Mouse (Mus musculus): ENCODE results near the gene Otud1. TPM values are rescaled to one million over a fixed set of nuclear protein-coding genes. Genes with fewer than 3 reads are reported as not detected.
A peak's percentile ranks its signal among the peaks of the same experiment; 100 is the strongest.

The Otud1 gene
- total RNA-seq, 2 experiments from 2014 or later, result 27.4 to 27.8 TPM

DNA sequence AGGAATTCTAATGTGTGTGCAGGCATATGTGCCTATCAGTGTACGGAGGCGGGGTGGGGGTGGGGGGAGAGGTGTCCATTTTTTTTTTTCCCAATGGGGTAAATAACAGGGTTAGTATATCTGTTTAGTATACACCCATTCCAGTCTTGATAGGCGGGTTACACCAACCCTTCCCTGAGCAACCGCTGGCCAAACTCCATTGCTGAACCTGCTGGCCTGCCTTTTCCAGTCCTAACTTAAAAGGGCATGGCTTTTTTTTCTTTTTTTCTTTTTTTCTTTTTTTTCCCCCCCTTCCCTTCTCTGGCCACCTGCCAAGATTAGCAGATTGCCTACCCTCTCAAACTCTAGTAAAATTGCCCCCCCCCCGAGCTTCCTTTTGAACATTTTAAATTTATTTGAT is 1.1 kb upstream of the Otud1 start:
- TF ChIP-seq CTCF (IDR thresholded peaks at IDR 0.05), result no peak
- Histone ChIP-seq H3K4me3 (no peak overlapping the region), H3K27ac (no peak overlapping the region)
- DNase-seq (ENCODE audit: extremely low spot score in 1 of 2, low spot score in 2 of 2), result no peak
- intact Hi-C loops (cut with DNase I), result loop anchor here (5.0 to 10.0 kb wide), 2 partner anchors 59 to 982 kb away; partner anchors contain the start of genes Bmi1 and Commd3

DNA sequence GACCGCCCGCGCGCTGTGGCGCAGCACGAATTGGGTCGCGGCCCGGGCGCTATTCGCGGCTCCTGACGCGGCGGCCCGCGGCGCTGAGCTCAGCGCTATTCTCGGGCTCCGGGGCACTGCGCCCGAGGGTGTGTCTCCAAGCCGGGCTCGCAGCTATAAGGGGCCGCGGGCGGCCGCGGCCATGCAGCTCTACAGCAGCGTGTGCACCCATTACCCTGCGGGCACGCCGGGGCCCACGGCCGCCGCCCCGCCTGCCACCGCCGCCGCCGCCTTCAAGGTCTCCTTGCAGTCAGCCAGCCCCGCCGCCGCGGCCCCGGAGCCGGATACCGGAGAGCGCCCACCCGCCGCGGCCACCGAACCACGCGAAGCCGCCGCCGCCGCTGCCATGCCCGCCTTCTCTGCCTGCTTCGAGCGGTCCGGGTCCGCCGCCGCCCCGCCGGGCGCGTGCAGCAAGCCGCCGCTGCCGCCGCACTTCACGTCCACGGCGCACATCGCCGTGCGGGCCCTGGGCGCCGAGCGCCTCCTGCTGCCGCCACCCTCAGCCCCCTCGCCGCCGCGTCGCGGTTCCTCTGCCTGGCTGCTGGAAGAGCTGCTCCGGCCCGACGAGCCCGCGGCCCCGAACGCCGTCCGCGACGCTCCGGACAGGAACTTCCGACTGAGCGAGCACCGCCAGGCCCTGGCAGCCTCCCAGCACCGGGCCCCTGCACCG is 483 bp downstream of the Otud1 start:
- peak; percentile 18 for TF ChIP-seq CTCF (IDR thresholded peaks at IDR 0.05)
- H3K27ac ChIP-seq, result peak overlapping the region; percentile 94
- DNase-seq (ENCODE audit: extremely low spot score in 1 of 2, low spot score in 2 of 2), result peak; percentile 57 to 71
- intact Hi-C loops (cut with DNase I), result loop anchor here (1.0 to 10.0 kb wide), 5 partner anchors 61 to 983 kb away; partner anchors contain the start of genes Bmi1 and Commd3
- H3K4me3 ChIP-seq, result peak overlapping the region; percentile 82

DNA sequence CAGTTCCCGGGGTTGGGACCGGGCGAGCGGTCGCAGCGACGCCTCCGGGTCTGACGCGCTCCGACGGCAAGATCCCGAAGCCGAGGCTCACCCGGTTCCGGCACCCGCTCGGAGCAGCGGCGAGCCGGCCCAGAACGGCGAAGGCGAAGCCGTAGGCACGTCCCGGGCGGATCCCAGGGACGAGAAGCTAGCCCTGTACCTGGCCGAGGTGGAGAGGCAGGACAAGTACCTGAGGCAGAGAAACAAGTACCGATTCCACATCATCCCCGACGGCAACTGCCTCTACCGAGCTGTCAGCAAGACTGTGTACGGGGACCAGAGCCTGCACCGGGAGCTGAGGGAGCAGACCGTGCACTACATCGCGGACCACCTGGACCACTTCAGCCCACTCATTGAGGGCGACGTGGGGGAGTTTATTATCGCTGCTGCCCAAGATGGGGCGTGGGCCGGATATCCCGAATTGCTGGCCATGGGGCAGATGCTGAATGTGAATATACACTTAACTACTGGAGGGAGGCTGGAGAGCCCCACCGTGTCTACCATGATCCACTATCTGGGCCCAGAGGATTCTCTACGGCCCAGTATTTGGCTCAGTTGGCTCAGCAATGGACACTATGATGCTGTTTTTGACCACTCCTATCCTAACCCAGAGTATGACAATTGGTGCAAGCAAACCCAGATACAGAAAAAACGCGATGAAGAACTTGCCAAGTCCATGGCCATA is 1.3 kb downstream of the Otud1 start:
- DNase-seq (ENCODE audit: extremely low spot score in 1 of 2, low spot score in 2 of 2), result peak; percentile 30 to 58
- intact Hi-C loops (cut with DNase I), result loop anchor here (2.0 to 10.0 kb wide), 4 partner anchors 62 to 984 kb away; partner anchors contain the start of genes Bmi1 and Commd3
- TF ChIP-seq CTCF (IDR thresholded peaks at IDR 0.05), result no peak
- Histone ChIP-seq H3K27ac (peak overlapping the region; percentile 94), H3K4me3 (peak overlapping the region; percentile 82)

DNA sequence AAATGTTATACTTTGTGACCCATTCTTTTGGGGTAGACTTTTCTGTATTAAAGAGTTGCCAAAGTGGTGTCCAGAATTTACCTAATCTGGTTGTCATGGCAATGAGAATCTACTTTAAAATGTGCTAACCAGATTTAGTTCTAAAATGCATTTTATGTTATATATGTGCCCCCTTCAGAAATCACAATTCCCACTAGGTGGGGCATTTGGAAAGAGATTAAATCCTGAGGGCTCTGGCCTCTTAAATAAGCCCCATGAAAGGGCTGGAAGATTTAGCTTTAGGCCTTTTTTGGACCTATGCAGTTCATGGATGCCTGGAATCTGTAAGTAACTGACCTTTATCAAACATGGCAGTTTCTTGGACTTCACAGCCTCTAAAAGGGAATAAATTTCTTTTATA is 3.3 kb downstream of the Otud1 start:
- intact Hi-C loops (cut with DNase I), result no loop called here
- peak; percentile 31 for TF ChIP-seq CTCF (IDR thresholded peaks at IDR 0.05)
- Histone ChIP-seq H3K4me3 (peak overlapping the region; percentile 82), H3K27ac (peak overlapping the region; percentile 41; the same call in 1 of the 2 replicates)
- DNase-seq (ENCODE audit: extremely low spot score in 1 of 2, low spot score in 2 of 2), result no peak

DNA sequence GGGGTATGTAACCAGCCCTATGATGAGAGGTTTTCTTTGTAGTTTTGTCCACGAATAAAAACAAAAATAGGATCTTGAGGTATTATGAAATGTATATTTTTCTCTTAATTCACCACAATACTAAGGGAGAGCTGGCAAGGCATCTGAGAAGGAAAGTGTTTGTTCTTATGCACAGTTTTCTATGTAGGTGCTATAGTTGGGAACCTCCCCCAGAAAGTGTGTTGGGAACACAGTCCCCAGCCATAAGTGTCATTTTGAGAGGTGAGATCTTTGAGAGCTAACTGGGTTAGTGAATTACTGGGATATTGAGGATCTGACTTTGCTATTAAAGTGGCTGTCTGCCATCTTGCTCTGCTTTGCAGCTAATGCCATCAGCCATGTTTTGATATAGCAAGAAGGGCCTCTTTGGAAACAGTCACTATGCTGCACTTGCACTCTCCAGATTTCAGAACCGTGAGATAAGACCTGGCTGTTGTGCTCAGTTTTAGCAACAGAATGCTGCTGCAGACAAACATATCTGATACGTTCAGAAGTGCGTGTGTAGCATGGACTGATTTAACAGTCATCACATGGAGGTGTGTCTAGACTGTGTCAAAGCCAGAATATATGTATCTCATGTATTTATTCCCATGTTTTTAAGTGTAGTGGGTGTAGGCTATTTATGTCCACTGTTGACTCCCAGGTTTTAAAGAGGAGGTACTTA is 5.7 kb downstream of the Otud1 start:
- no peak for TF ChIP-seq CTCF (IDR thresholded peaks at IDR 0.05)
- intact Hi-C loops (cut with DNase I), result no loop called here
- no peak for DNase-seq (ENCODE audit: extremely low spot score in 1 of 2, low spot score in 2 of 2)

DNA sequence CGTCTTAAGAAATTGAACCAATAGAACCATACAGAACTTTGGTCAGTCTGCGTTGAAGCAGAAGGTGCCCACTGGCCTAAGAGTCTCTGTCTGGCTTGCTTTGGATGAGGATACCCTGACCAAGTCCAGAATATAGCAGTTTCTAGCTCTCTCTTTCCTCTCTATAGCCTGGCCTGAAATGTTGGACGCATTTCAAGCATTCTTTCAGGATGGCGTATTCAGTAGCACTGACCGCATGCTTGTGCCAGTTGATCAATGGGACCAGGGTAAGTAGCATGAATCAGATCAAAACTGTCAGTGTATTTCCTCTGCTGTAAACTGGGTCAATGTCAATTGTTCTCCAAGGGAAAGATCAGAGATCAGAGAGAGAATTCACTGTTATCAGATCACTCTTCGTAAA is 6.6 kb downstream of the Otud1 start:
- Histone ChIP-seq H3K27ac (no peak overlapping the region), H3K4me3 (no peak overlapping the region)
- no peak for DNase-seq (ENCODE audit: extremely low spot score in 1 of 2, low spot score in 2 of 2)
- intact Hi-C loops (cut with DNase I), result no loop called here
- no peak for TF ChIP-seq CTCF (IDR thresholded peaks at IDR 0.05)

More for the DNA sequence above, 5.7 kb downstream of the Otud1 start:
- Histone ChIP-seq H3K27ac (no peak overlapping the region), H3K4me3 (no peak overlapping the region)

DNA sequence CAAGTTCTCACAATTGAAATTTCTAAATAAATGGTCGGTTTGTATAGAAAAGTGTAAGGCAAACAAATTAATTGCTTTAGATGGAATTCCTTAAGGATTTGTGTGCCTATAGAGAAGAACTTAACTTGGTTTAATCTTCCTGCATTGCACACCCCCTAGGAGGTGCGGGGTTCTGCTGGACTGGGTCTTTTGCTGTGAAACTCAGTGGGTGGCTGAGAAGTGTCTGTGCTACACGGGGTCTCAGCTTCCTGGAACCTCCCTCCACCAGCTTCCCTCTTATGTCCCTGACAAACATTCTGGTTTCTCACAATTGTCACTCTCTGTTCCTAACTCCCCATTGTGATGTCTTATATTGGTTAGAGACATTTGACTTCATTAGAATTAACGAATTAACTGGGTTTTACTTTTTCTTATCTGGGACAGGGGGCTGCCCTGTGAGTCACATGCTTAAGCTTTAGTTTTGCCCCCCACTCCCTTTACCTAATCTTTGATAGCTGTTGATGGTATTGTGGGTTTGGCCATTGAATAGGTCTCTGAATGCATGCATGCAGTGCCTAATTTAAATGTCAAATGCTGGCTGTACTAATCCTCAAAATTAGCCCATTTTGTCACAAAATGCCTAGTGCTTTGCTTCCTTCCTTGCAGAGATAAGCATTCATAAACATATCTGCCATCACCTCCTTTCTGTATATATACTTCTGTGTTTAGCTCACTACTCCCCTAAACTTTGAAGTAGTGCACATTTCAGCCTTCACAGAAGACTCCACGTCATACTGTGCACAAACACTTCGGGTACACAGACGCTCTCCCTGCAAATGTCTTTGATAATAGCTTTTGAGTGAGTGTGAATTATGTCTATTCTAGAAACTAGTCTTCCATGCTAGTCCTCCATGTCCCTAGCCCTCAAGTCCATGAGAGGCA is 7.3 kb downstream of the Otud1 start:
- DNase-seq (ENCODE audit: extremely low spot score in 1 of 2, low spot score in 2 of 2), result no peak
- no peak overlapping the region for H3K4me3 ChIP-seq
- no peak overlapping the region for H3K27ac ChIP-seq
- intact Hi-C loops (cut with DNase I), result no loop called here
- TF ChIP-seq CTCF (IDR thresholded peaks at IDR 0.05), result no peak

DNA sequence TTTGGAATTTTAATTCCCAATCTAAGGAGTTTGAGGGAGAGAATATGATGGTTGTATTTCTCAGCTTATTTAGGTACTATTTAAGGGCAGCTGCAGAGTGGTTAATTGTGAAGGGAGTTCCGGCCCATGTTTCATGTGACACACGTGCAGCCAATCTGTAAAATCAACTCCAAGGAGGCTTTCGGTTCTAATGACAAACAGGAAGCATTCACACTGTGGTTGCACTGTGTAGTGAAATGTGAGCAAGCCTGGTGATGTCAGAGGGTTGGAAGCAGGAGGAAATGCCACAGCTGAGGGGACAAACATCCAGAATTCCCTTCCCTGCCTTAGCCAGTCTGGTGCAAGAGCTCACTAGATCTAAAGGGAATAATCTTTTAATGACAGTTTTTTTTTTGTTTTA is 8.3 kb downstream of the Otud1 start:
- H3K4me3 ChIP-seq, result no peak overlapping the region
- intact Hi-C loops (cut with DNase I), result no loop called here
- no peak for DNase-seq (ENCODE audit: extremely low spot score in 1 of 2, low spot score in 2 of 2)
- TF ChIP-seq CTCF (IDR thresholded peaks at IDR 0.05), result no peak
- H3K27ac ChIP-seq, result no peak overlapping the region

DNA sequence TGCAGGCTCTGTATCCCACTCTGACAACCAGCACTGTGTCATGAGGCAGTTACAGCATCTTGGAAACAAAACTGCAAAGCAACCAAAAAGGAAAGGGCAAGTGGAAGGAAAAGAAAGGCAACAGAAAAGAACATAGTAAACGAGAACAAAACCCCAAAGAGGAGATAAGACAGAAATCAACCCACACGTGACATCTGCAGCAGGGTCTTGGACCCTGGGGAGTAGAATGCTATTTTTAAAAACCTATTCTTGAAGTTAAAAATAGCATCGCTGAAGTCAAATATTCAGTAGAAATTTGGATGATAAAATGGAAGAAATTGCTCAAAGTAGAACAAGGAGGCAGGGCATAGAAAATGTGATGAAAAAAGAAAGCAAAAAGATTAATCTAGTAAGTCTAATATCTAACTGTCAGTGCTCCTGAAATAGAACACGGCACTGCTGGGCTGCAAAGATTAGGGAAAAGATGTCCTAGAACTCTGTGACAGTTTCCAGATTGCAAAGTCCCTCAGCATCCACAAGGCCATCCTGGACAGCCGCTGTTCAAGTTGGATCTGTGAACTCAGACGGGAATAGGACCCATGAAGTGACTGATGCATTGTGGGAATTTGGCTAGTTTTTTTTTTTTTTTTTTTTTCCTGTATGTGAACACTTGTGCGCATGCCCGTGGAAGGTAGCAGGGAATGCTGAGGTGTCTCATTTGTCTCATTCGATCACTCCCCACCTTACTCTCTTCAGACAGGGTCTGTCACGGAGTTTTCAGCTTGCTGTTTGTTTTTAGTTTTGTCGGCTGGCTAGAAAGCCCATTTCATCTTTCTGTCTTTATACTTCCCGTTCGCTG is 13.5 kb downstream of the Otud1 start:
- TF ChIP-seq CTCF (IDR thresholded peaks at IDR 0.05), result no peak
- intact Hi-C loops (cut with DNase I), result no loop called here
- no peak overlapping the region for H3K4me3 ChIP-seq
- no peak for DNase-seq (ENCODE audit: extremely low spot score in 1 of 2, low spot score in 2 of 2)
- H3K27ac ChIP-seq, result no peak overlapping the region

DNA sequence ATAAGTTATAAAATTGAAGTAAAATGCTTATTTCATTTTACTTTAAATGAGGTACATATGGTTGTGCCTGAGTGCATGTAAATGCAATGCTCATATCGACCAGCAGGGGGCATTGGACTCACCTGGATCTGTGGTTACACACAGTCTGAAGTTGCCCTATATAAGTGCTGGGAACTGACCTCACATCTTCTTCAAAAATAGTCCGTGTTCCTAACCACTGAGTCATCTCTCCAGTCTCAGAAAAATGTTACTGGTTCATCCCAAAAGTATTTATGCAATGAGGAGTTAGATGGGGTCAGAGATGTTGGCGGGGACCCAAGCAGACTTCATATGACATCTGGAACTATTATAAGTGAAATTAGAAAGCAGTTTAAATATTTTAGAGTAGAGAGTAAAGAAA is 25.4 kb downstream of the Otud1 start:
- peak; percentile 58 for TF ChIP-seq CTCF (IDR thresholded peaks at IDR 0.05)
- DNase-seq (ENCODE audit: extremely low spot score in 1 of 2, low spot score in 2 of 2), result no peak
- H3K4me3 ChIP-seq, result no peak overlapping the region
- H3K27ac ChIP-seq, result no peak overlapping the region
- intact Hi-C loops (cut with DNase I), result no loop called here

All from left cerebral cortex, adult 2 months (tissue).